Mouse (Mus musculus) testis, adult 2 months (tissue): ENCODE data around the gene B3galt1. TPM values are rescaled to one million over a fixed set of nuclear protein-coding genes. Genes with fewer than 3 reads are reported as not detected.

ENCODE experiments used
- H3K27ac ChIP-seq: fragments of 200-500 bp; 2 replicates; pipeline ENCODE4 v1.5.1; 2012; ENCODE audit warnings: low read depth, low read length; ENCODE audit not compliant: control insufficient read depth, insufficient read depth
- H3K27me3 ChIP-seq: fragments of 200-500 bp; 2 replicates; pipeline ENCODE4 v1.6.1; 2012; ENCODE audit warnings: mild to moderate bottlenecking, low read length, moderate library complexity; ENCODE audit not compliant: control insufficient read depth, insufficient read depth
- H3K36me3 ChIP-seq: fragments of 200-500 bp; 2 replicates; pipeline ENCODE4 v1.6.1; 2012; ENCODE audit warnings: mild to moderate bottlenecking, low read length; ENCODE audit not compliant: control insufficient read depth, insufficient read depth
- H3K4me1 ChIP-seq: fragments of 200-500 bp; 2 replicates; pipeline ENCODE4 v1.6.1; 2012; ENCODE audit warnings: low read length; ENCODE audit not compliant: control insufficient read depth, insufficient read depth
- H3K4me3 ChIP-seq: fragments of 200-500 bp; 2 replicates; pipeline ENCODE4 v1.5.1; 2012; ENCODE audit warnings: low read depth, mild to moderate bottlenecking, low read length, moderate library complexity, mixed read lengths; ENCODE audit not compliant: control insufficient read depth
- CTCF ChIP-seq: fragments of 200-500 bp; IDR thresholded peaks from 2 replicates; pipeline ENCODE4 v1.5.1; 2012; ENCODE audit warnings: low read depth, mild to moderate bottlenecking, inconsistent platforms, low read length, moderate library complexity; ENCODE audit not compliant: control insufficient read depth, insufficient read depth, insufficient replicate concordance
- POLR2A ChIP-seq: fragments of 200-500 bp; IDR thresholded peaks from 2 replicates; pipeline ENCODE4 v1.6.1; 2012; ENCODE audit warnings: low read depth, mild to moderate bottlenecking, inconsistent platforms, low read length, moderate library complexity; ENCODE audit not compliant: control insufficient read depth
- polyA plus RNA-seq: library from polyadenylated mRNA; depleted of rRNA; stranded (reverse); fragments of >200 nt; gene quantifications from 2 replicates; pipeline ENCODE4 v1.2.3, GENCODE M21; 2012

B3galt1 gene
- polyA plus RNA-seq, 1 experiment, result 0.40 TPM

- H3K27ac ChIP-seq, result no peak overlapping the region
- H3K4me3 ChIP-seq, result no peak overlapping the region
- no peaks in the 10 kb centered on the region for H3K27me3 ChIP-seq
- TF ChIP-seq CTCF, result no peak
- TF ChIP-seq POLR2A, result no peak
- no peaks in the 10 kb centered on the region for H3K4me1 ChIP-seq
- no peaks in the 10 kb centered on the region for H3K36me3 ChIP-seq
Measured at GRCm38 (mm10) chr2:67822360-67822759, 256.7 kb downstream of the B3galt1 start.

- no peaks in the 10 kb centered on the region for H3K27me3 ChIP-seq
- H3K4me3 ChIP-seq, result no peak overlapping the region
- H3K36me3 ChIP-seq, result no peaks in the 10 kb centered on the region
- no peak overlapping the region for H3K27ac ChIP-seq
- H3K4me1 ChIP-seq, result no peaks in the 10 kb centered on the region
- no peak for TF ChIP-seq CTCF
- no peak for TF ChIP-seq POLR2A
Measured at GRCm38 (mm10) chr2:67827697-67828096, 262.0 kb downstream of the B3galt1 start.

GRCm38 (mm10) chr2:67829055-67829915, 263.6 kb downstream of the B3galt1 start:
- Histone ChIP-seq H3K4me1 (no peaks in the 10 kb centered on the region), H3K27ac (no peak overlapping the region)
- no peak for TF ChIP-seq CTCF
- TF ChIP-seq POLR2A, result no peak

GRCm38 (mm10) chr2:67847806-67848205, 282.1 kb downstream of the B3galt1 start:
- Histone ChIP-seq H3K36me3 (no peaks in the 10 kb centered on the region), H3K27me3 (no peaks in the 10 kb centered on the region), H3K27ac (no peak overlapping the region), H3K4me3 (no peak overlapping the region), H3K4me1 (no peaks in the 10 kb centered on the region)
- TF ChIP-seq POLR2A (no peak), CTCF (no peak)

More at GRCm38 (mm10) chr2:67829055-67829915, 263.6 kb downstream of the B3galt1 start:
- Histone ChIP-seq H3K4me3 (no peak overlapping the region), H3K36me3 (no peaks in the 10 kb centered on the region), H3K27me3 (no peaks in the 10 kb centered on the region)

GRCm38 (mm10) chr2:67850725-67851124, 285.1 kb downstream of the B3galt1 start:
- no peaks in the 10 kb centered on the region for H3K36me3 ChIP-seq
- TF ChIP-seq POLR2A (no peak), CTCF (no peak)
- no peak overlapping the region for H3K27ac ChIP-seq
- H3K27me3 ChIP-seq, result no peaks in the 10 kb centered on the region
- H3K4me1 ChIP-seq, result no peaks in the 10 kb centered on the region
- no peak overlapping the region for H3K4me3 ChIP-seq

- no peak for TF ChIP-seq POLR2A
- no peak for TF ChIP-seq CTCF
- H3K27me3 ChIP-seq, result no peaks in the 10 kb centered on the region
- no peaks in the 10 kb centered on the region for H3K36me3 ChIP-seq
- no peaks in the 10 kb centered on the region for H3K4me1 ChIP-seq
- no peak overlapping the region for H3K27ac ChIP-seq
- no peak overlapping the region for H3K4me3 ChIP-seq
Measured at GRCm38 (mm10) chr2:67858340-67858739, 292.7 kb downstream of the B3galt1 start.

GRCm38 (mm10) chr2:67859004-67859403, 293.3 kb downstream of the B3galt1 start:
- H3K27me3 ChIP-seq, result no peaks in the 10 kb centered on the region
- TF ChIP-seq CTCF (no peak), POLR2A (no peak)

More at GRCm38 (mm10) chr2:67859004-67859403, 293.3 kb downstream of the B3galt1 start:
- no peak overlapping the region for H3K4me3 ChIP-seq
- H3K36me3 ChIP-seq, result no peaks in the 10 kb centered on the region
- H3K4me1 ChIP-seq, result no peaks in the 10 kb centered on the region
- H3K27ac ChIP-seq, result no peak overlapping the region
